Mouse (Mus musculus): ENCODE results near the gene Hmgb1. TPM values are rescaled to one million over a fixed set of nuclear protein-coding genes. Genes with fewer than 3 reads are reported as not detected.

Gene Hmgb1
- polyA plus RNA-seq (2012; rRNA removed), result 203 and 234 TPM in 2 replicates

GRCm38 (mm10) chr5:149184104-149184843 is at the start of gene Hmgb1, which contains the start of gene Uspl1:
Hmgb1 (minus strand) TSS chr5:149184489.
Uspl1 (plus strand) TSS chr5:149184350.

Other genes with a start within 250 kb of the Hmgb1 start
- not detected in 2 replicates for gene Gm42791, start 189.3 kb downstream of the Hmgb1 start, polyA plus RNA-seq (2012; rRNA removed)
- 9.4 and 10.8 TPM in 2 replicates for gene Uspl1, start 139 bp downstream of the Hmgb1 start, polyA plus RNA-seq (2012; rRNA removed)
- 19.7 and 25.4 TPM in 2 replicates for gene Alox5ap, start 80.3 kb upstream of the Hmgb1 start, polyA plus RNA-seq (2012; rRNA removed)
- 0.13 and 0.21 TPM in 2 replicates for gene Medag, start 227.3 kb upstream of the Hmgb1 start, polyA plus RNA-seq (2012; rRNA removed)